Comparison of ENCODE assay signal across 17 mouse cellular contexts in genomic region chr11:96730327-96730726, GRCm38 (mm10). TPM values are rescaled to one million over a fixed set of nuclear protein-coding genes. Genes with fewer than 3 reads are reported as not detected.
DNase-seq lines count a peak whose midpoint lies in the region; ATAC-seq and TF ChIP-seq lines count a peak whose summit lies in the region.
"Had no signal": no experiment of that assay in that cellular context is flagged by ENCODE, and none has a peak within 500 bp of the region (broad histone marks: within the 10 kb centered on the region; RNA-seq: fewer than 3 reads in every experiment).

No protein-coding gene starts in this region.

- H3K4me2 ChIP-seq in forebrain, postnatal 0 days (ENCODE audit: low read depth): no peak overlapping the region
- no peak overlapping the region for H3K4me2 ChIP-seq in forebrain, embryonic 15.5 days (replicated peaks)
- H3K4me2 ChIP-seq in midbrain, embryonic 11.5 days: no peak overlapping the region
- H3K4me2 ChIP-seq in midbrain, embryonic 15.5 days: no peak overlapping the region
- H3K4me2 ChIP-seq in hindbrain, embryonic 14.5 days (replicated peaks): no peak overlapping the region; the same call in 1 of the 2 replicates
- peak overlapping the region; percentile 9; the same call in 1 of the 2 replicates for H3K4me2 ChIP-seq in neural tube, embryonic 14.5 days (ENCODE audit: low read depth, low read length)
- H3K4me2 ChIP-seq: liver, embryonic 11.5 days; stomach, embryonic 15.5 days had no signal

- TF ChIP-seq CTCF in forebrain, postnatal 0 days (IDR thresholded peaks at IDR 0.05; ENCODE audit: low read depth): no peak

- no peak overlapping the region for H3K4me3 ChIP-seq in forebrain, postnatal 0 days (ENCODE audit: low read depth, low read length)
- no peak overlapping the region for H3K4me3 ChIP-seq in forebrain, embryonic 15.5 days
- no peak overlapping the region for H3K4me3 ChIP-seq in midbrain, embryonic 11.5 days (ENCODE audit: low read depth, low read length)
- no peak overlapping the region for H3K4me3 ChIP-seq in midbrain, embryonic 15.5 days
- H3K4me3 ChIP-seq in hindbrain, embryonic 14.5 days (replicated peaks; ENCODE audit: low read length): no peak overlapping the region
- no peak overlapping the region for H3K4me3 ChIP-seq in neural tube, embryonic 14.5 days (ENCODE audit: low read depth, low read length)
- H3K4me3 ChIP-seq: embryonic facial prominence, embryonic 10.5 days; erythroblast, embryonic 14.5 days; heart, embryonic 13.5 days; stomach, embryonic 15.5 days had no signal

- no peaks in the 10 kb centered on the region for H3K4me1 ChIP-seq in forebrain, postnatal 0 days (ENCODE audit: insufficient read depth)
- H3K4me1 ChIP-seq in forebrain, embryonic 15.5 days: peaks cover 31% of the 10 kb centered on the region
- H3K4me1 ChIP-seq in midbrain, embryonic 11.5 days (ENCODE audit: control insufficient read depth, insufficient read depth, low read length): peaks cover 29% of the 10 kb centered on the region
- H3K4me1 ChIP-seq in midbrain, embryonic 15.5 days: peaks cover 18% of the 10 kb centered on the region
- H3K4me1 ChIP-seq in hindbrain, embryonic 14.5 days (replicated peaks; ENCODE audit: control insufficient read depth, insufficient read depth, low read length): peaks cover 45% of the 10 kb centered on the region
- peaks cover 22% of the 10 kb centered on the region for H3K4me1 ChIP-seq in neural tube, embryonic 14.5 days (ENCODE audit: control insufficient read depth, insufficient read depth, low read length)
- H3K4me1 ChIP-seq: stomach, embryonic 15.5 days had no signal

- no peak overlapping the region for H3K27ac ChIP-seq in forebrain, postnatal 0 days (ENCODE audit: low read depth, low read length)
- H3K27ac ChIP-seq in forebrain, embryonic 15.5 days (replicated peaks): no peak overlapping the region
- H3K27ac ChIP-seq in midbrain, embryonic 11.5 days (ENCODE audit: low read depth, low read length): peak overlapping the region; percentile 48
- H3K27ac ChIP-seq in midbrain, embryonic 15.5 days: no peak overlapping the region
- peak overlapping the region; percentile 74 for H3K27ac ChIP-seq in hindbrain, embryonic 14.5 days
- peak overlapping the region; percentile 55 for H3K27ac ChIP-seq in neural tube, embryonic 14.5 days (ENCODE audit: low read depth, low read length)
- H3K27ac ChIP-seq: embryonic facial prominence, embryonic 10.5 days; heart, embryonic 13.5 days; stomach, embryonic 15.5 days had no signal

- no peak overlapping the region for H3K9ac ChIP-seq in forebrain, postnatal 0 days
- H3K9ac ChIP-seq in forebrain, embryonic 15.5 days (replicated peaks): no peak overlapping the region
- H3K9ac ChIP-seq in midbrain, embryonic 11.5 days (ENCODE audit: low read length): no peak overlapping the region
- H3K9ac ChIP-seq in midbrain, embryonic 15.5 days: no peak overlapping the region
- no peak overlapping the region for H3K9ac ChIP-seq in hindbrain, embryonic 14.5 days
- H3K9ac ChIP-seq in neural tube, embryonic 14.5 days (replicated peaks; ENCODE audit: low read depth, low read length): no peak overlapping the region
- H3K9ac ChIP-seq: heart, embryonic 13.5 days; stomach, embryonic 15.5 days had no signal

- no peaks in the 10 kb centered on the region for H3K9me3 ChIP-seq in forebrain, postnatal 0 days (ENCODE audit: low read length)
- no peaks in the 10 kb centered on the region for H3K9me3 ChIP-seq in forebrain, embryonic 15.5 days
- no peaks in the 10 kb centered on the region for H3K9me3 ChIP-seq in midbrain, embryonic 11.5 days (ENCODE audit: control insufficient read depth, low read length)
- H3K9me3 ChIP-seq in midbrain, embryonic 15.5 days: no peaks in the 10 kb centered on the region
- H3K9me3 ChIP-seq in hindbrain, embryonic 14.5 days (ENCODE audit: control insufficient read depth, low read length): no peaks in the 10 kb centered on the region
- no peaks in the 10 kb centered on the region for H3K9me3 ChIP-seq in neural tube, embryonic 14.5 days (ENCODE audit: control insufficient read depth, low read length)
- H3K9me3 ChIP-seq: embryonic facial prominence, embryonic 10.5 days; heart, embryonic 13.5 days; stomach, embryonic 15.5 days had no signal

- WGBS in forebrain, postnatal 0 days: 42% methylated on average over 5 of the region's 5 CpGs
- WGBS in forebrain, embryonic 15.5 days: 36% methylated on average over 5 of the region's 5 CpGs
- WGBS in midbrain, embryonic 11.5 days: 58% methylated on average over 5 of the region's 5 CpGs
- 39% methylated on average over 5 of the region's 5 CpGs for WGBS in midbrain, embryonic 15.5 days
- 43% methylated on average over 5 of the region's 5 CpGs for WGBS in hindbrain, embryonic 14.5 days
- 15% methylated on average over 5 of the region's 5 CpGs for WGBS in neural tube, embryonic 14.5 days

- H3K27me3 ChIP-seq in forebrain, postnatal 0 days (ENCODE audit: insufficient read depth, low read length): no peaks in the 10 kb centered on the region
- H3K27me3 ChIP-seq in forebrain, embryonic 15.5 days: 0 out of 2 replicates have a peak, but pooled peaks cover 2% of the 10 kb centered on the region
- no peaks in the 10 kb centered on the region for H3K27me3 ChIP-seq in midbrain, embryonic 11.5 days (ENCODE audit: control insufficient read depth, insufficient read depth, low read length)
- H3K27me3 ChIP-seq in midbrain, embryonic 15.5 days (replicated peaks): no peaks in the 10 kb centered on the region
- H3K27me3 ChIP-seq in hindbrain, embryonic 14.5 days (ENCODE audit: control insufficient read depth, insufficient read depth, low read length): no peaks in the 10 kb centered on the region
- no peaks in the 10 kb centered on the region for H3K27me3 ChIP-seq in neural tube, embryonic 14.5 days (ENCODE audit: control insufficient read depth, insufficient read depth, low read length)
- H3K27me3 ChIP-seq: stomach, embryonic 15.5 days had no signal

- DNase-seq in forebrain, postnatal 0 days: peak; percentile 44
- DNase-seq in midbrain, embryonic 11.5 days (ENCODE audit: low spot score, missing footprints): no peak
- DNase-seq in hindbrain, embryonic 14.5 days (ENCODE audit: low spot score): no peak
- no peak for DNase-seq in layer of hippocampus, postnatal 25 days (ENCODE audit: extremely low spot score in 1 of 2, low spot score in 1 of 2)
- DNase-seq: adrenal gland, adult 8-10 months; cerebellum, adult 9-10 months; heart, postnatal 4 days; kidney, adult 2 months had no signal

- H3K36me3 ChIP-seq in forebrain, postnatal 0 days (ENCODE audit: insufficient read depth): no peaks in the 10 kb centered on the region
- no peaks in the 10 kb centered on the region for H3K36me3 ChIP-seq in forebrain, embryonic 15.5 days
- no peaks in the 10 kb centered on the region for H3K36me3 ChIP-seq in midbrain, embryonic 11.5 days (ENCODE audit: control insufficient read depth, insufficient read depth, low read length)
- no peaks in the 10 kb centered on the region for H3K36me3 ChIP-seq in midbrain, embryonic 15.5 days (replicated peaks)
- no peaks in the 10 kb centered on the region for H3K36me3 ChIP-seq in hindbrain, embryonic 14.5 days (replicated peaks; ENCODE audit: control insufficient read depth, insufficient read depth)
- H3K36me3 ChIP-seq in neural tube, embryonic 14.5 days (ENCODE audit: control insufficient read depth, insufficient read depth, low read length): no peaks in the 10 kb centered on the region
- H3K36me3 ChIP-seq: embryonic facial prominence, embryonic 10.5 days; heart, embryonic 13.5 days; stomach, embryonic 15.5 days had no signal

- no peak; the same call in 1 of the 2 replicates for ATAC-seq in forebrain, postnatal 0 days
- ATAC-seq in forebrain, embryonic 15.5 days (replicated peaks): no peak
- ATAC-seq in midbrain, embryonic 11.5 days (ENCODE audit: low FRiP score): no peak
- ATAC-seq in midbrain, embryonic 15.5 days (replicated peaks): no peak
- ATAC-seq in hindbrain, embryonic 14.5 days (ENCODE audit: low FRiP score): no peak
- 0 out of 2 replicates have a peak, but pooled peaks have one; percentile 9 for ATAC-seq in neural tube, embryonic 14.5 days (ENCODE audit: low read depth)
- ATAC-seq in megakaryocyte-erythroid progenitor cell, adult 5-6 weeks (replicated peaks; ENCODE audit: low FRiP score, low TSS enrichment, poor library complexity, severe bottlenecking): no peak

RNA-seq across cellular contexts. Expression of gene Snx11, which starts 47.0 kb away (rescaled TPM):
- 59.2 and 68.8 TPM in 2 replicates for total RNA-seq in forebrain, postnatal 0 days (2014; rRNA removed)
- polyA plus RNA-seq in forebrain, postnatal 0 days (2015; fragmentation: Nextera tagmentation; extraction: Ambion mirVana): 32.7 and 37.1 TPM in 2 replicates
- 45.4 and 45.8 TPM in 2 replicates for polyA plus RNA-seq in forebrain, embryonic 15.5 days (2015; fragmentation: Nextera tagmentation; extraction: Ambion mirVana)
- 15.3 and 18.8 TPM in 2 replicates for polyA plus RNA-seq in midbrain, embryonic 11.5 days (2014; fragmentation: Nextera tagmentation; extraction: Ambion mirVana)
- 47.2 and 51.1 TPM in 2 replicates for polyA plus RNA-seq in midbrain, embryonic 15.5 days (2015; fragmentation: Nextera tagmentation; extraction: Ambion mirVana)
- polyA plus RNA-seq in hindbrain, embryonic 14.5 days (2014; fragmentation: Nextera tagmentation; extraction: Ambion mirVana): 37.9 and 42.5 TPM in 2 replicates
- 43.9 and 51.2 TPM in 2 replicates for polyA plus RNA-seq in neural tube, embryonic 14.5 days (2014; fragmentation: Nextera tagmentation; extraction: Ambion mirVana)
- total RNA-seq in megakaryocyte-erythroid progenitor cell, adult 5-6 weeks (2014; fragmentation: Nextera tagmentation): 13.4 and 26.0 TPM in 2 replicates
- 7.4 and 9.7 TPM in 2 replicates for total RNA-seq in megakaryocyte-erythroid progenitor cell, adult 5-6 weeks (2017)
- 10 to 100 TPM; 40.9 to 49.4 TPM for total RNA-seq in layer of hippocampus, postnatal 25 days (2021)

RNA-seq across cellular contexts. Expression of gene Cbx1, which starts 58.6 kb away (rescaled TPM):
- total RNA-seq in forebrain, postnatal 0 days (2014; rRNA removed): 57.0 and 62.4 TPM in 2 replicates
- 53.7 and 55.6 TPM in 2 replicates for polyA plus RNA-seq in forebrain, postnatal 0 days (2015; fragmentation: Nextera tagmentation; extraction: Ambion mirVana)
- 102 and 108 TPM in 2 replicates for polyA plus RNA-seq in forebrain, embryonic 15.5 days (2015; fragmentation: Nextera tagmentation; extraction: Ambion mirVana)
- 167 and 169 TPM in 2 replicates for polyA plus RNA-seq in midbrain, embryonic 11.5 days (2014; fragmentation: Nextera tagmentation; extraction: Ambion mirVana)
- 70.6 and 76.7 TPM in 2 replicates for polyA plus RNA-seq in midbrain, embryonic 15.5 days (2015; fragmentation: Nextera tagmentation; extraction: Ambion mirVana)
- 52.5 and 57.7 TPM in 2 replicates for polyA plus RNA-seq in hindbrain, embryonic 14.5 days (2014; fragmentation: Nextera tagmentation; extraction: Ambion mirVana)
- 62.5 and 66.5 TPM in 2 replicates for polyA plus RNA-seq in neural tube, embryonic 14.5 days (2014; fragmentation: Nextera tagmentation; extraction: Ambion mirVana)
- total RNA-seq in megakaryocyte-erythroid progenitor cell, adult 5-6 weeks (2014; fragmentation: Nextera tagmentation): 91.7 and 97.1 TPM in 2 replicates
- total RNA-seq in megakaryocyte-erythroid progenitor cell, adult 5-6 weeks (2017): 120 and 130 TPM in 2 replicates
- 10 to 100 TPM; 49.4 to 52.0 TPM for total RNA-seq in layer of hippocampus, postnatal 25 days (2021)

Comparison
In these comparisons a context has a peak if more than half of its experiments do, and no peak if none do; other contexts are left out.
1. H3K27ac ChIP-seq: peak in midbrain, embryonic 11.5 days (single experiment), hindbrain, embryonic 14.5 days (single experiment) and neural tube, embryonic 14.5 days (single experiment); none in forebrain, postnatal 0 days (single experiment), forebrain, embryonic 15.5 days (single experiment) and midbrain, embryonic 15.5 days (single experiment).